Mouse (Mus musculus): ENCODE measurements at regions not wholly inside any gene's neighbourhood (a gene's known extent, or its start where the extent isn't known, plus 50 kb on each side); places are given as distances from the start of the nearest gene placed in this dataset.

GRCm38 (mm10) chr19:28205691-28206090 is 194.7 kb upstream of the Rfx3 start:
- no peak for ATAC-seq (replicated peaks in 1 of 2; ENCODE audit: insufficient read depth in 1 of 2, low FRiP score in 2 of 2, low TSS enrichment in 1 of 2, low read depth in 1 of 2, poor library complexity in 2 of 2, severe bottlenecking in 2 of 2)

- no peak for ATAC-seq (replicated peaks in 1 of 2; ENCODE audit: insufficient read depth in 1 of 2, low FRiP score in 2 of 2, low TSS enrichment in 1 of 2, low read depth in 1 of 2, poor library complexity in 2 of 2, severe bottlenecking in 2 of 2)
These were observed 192.8 kb upstream of the Rfx3 start for GRCm38 (mm10) chr19:28203719-28204118.

GRCm38 (mm10) chr19:28199385-28199784 is 188.4 kb upstream of the Rfx3 start:
- ATAC-seq (replicated peaks in 1 of 2; ENCODE audit: insufficient read depth in 1 of 2, low FRiP score in 2 of 2, low TSS enrichment in 1 of 2, low read depth in 1 of 2, poor library complexity in 2 of 2, severe bottlenecking in 2 of 2) = peak in 1 of 2 experiments; percentile 58; a peak in 1 of 4 replicates

- no peak for ATAC-seq (replicated peaks in 1 of 2; ENCODE audit: insufficient read depth in 1 of 2, low FRiP score in 2 of 2, low TSS enrichment in 1 of 2, low read depth in 1 of 2, poor library complexity in 2 of 2, severe bottlenecking in 2 of 2)
These were observed 185.9 kb upstream of the Rfx3 start for GRCm38 (mm10) chr19:28196881-28197280.

GRCm38 (mm10) chr19:28192248-28192647 is 181.3 kb upstream of the Rfx3 start:
- ATAC-seq (replicated peaks in 1 of 2; ENCODE audit: insufficient read depth in 1 of 2, low FRiP score in 2 of 2, low TSS enrichment in 1 of 2, low read depth in 1 of 2, poor library complexity in 2 of 2, severe bottlenecking in 2 of 2) = no peak

GRCm38 (mm10) chr19:28191428-28192116 is 180.6 kb upstream of the Rfx3 start:
- ATAC-seq (replicated peaks in 1 of 2; ENCODE audit: insufficient read depth in 1 of 2, low FRiP score in 2 of 2, low TSS enrichment in 1 of 2, low read depth in 1 of 2, poor library complexity in 2 of 2, severe bottlenecking in 2 of 2) = no peak

- ATAC-seq (replicated peaks in 1 of 2; ENCODE audit: insufficient read depth in 1 of 2, low FRiP score in 2 of 2, low TSS enrichment in 1 of 2, low read depth in 1 of 2, poor library complexity in 2 of 2, severe bottlenecking in 2 of 2) = no peak
These were observed 179.3 kb upstream of the Rfx3 start for GRCm38 (mm10) chr19:28190250-28190649.

GRCm38 (mm10) chr19:28188363-28188762 is 177.4 kb upstream of the Rfx3 start:
- ATAC-seq (replicated peaks in 1 of 2; ENCODE audit: insufficient read depth in 1 of 2, low FRiP score in 2 of 2, low TSS enrichment in 1 of 2, low read depth in 1 of 2, poor library complexity in 2 of 2, severe bottlenecking in 2 of 2) = no peak

GRCm38 (mm10) chr19:28182411-28183182 is 171.6 kb upstream of the Rfx3 start:
- ATAC-seq (replicated peaks in 1 of 2; ENCODE audit: insufficient read depth in 1 of 2, low FRiP score in 2 of 2, low TSS enrichment in 1 of 2, low read depth in 1 of 2, poor library complexity in 2 of 2, severe bottlenecking in 2 of 2) = no peak

- no peak for ATAC-seq (replicated peaks in 1 of 2; ENCODE audit: insufficient read depth in 1 of 2, low FRiP score in 2 of 2, low TSS enrichment in 1 of 2, low read depth in 1 of 2, poor library complexity in 2 of 2, severe bottlenecking in 2 of 2)
These were observed 170.2 kb upstream of the Rfx3 start for GRCm38 (mm10) chr19:28181171-28181570.

GRCm38 (mm10) chr19:28178114-28178513 is 167.1 kb upstream of the Rfx3 start:
- ATAC-seq (replicated peaks in 1 of 2; ENCODE audit: insufficient read depth in 1 of 2, low FRiP score in 2 of 2, low TSS enrichment in 1 of 2, low read depth in 1 of 2, poor library complexity in 2 of 2, severe bottlenecking in 2 of 2) = no peak

GRCm38 (mm10) chr19:28176821-28177220 is 165.9 kb upstream of the Rfx3 start:
- no peak for ATAC-seq (replicated peaks in 1 of 2; ENCODE audit: insufficient read depth in 1 of 2, low FRiP score in 2 of 2, low TSS enrichment in 1 of 2, low read depth in 1 of 2, poor library complexity in 2 of 2, severe bottlenecking in 2 of 2)

GRCm38 (mm10) chr19:28171836-28172534 is 161.0 kb upstream of the Rfx3 start:
- ATAC-seq (replicated peaks in 1 of 2; ENCODE audit: insufficient read depth in 1 of 2, low FRiP score in 2 of 2, low TSS enrichment in 1 of 2, low read depth in 1 of 2, poor library complexity in 2 of 2, severe bottlenecking in 2 of 2) = no peak

- ATAC-seq (replicated peaks in 1 of 2; ENCODE audit: insufficient read depth in 1 of 2, low FRiP score in 2 of 2, low TSS enrichment in 1 of 2, low read depth in 1 of 2, poor library complexity in 2 of 2, severe bottlenecking in 2 of 2) = no peak
These were observed 156.6 kb upstream of the Rfx3 start for GRCm38 (mm10) chr19:28167451-28168165.

GRCm38 (mm10) chr19:28166626-28167025 is 155.7 kb upstream of the Rfx3 start:
- no peak for ATAC-seq (replicated peaks in 1 of 2; ENCODE audit: insufficient read depth in 1 of 2, low FRiP score in 2 of 2, low TSS enrichment in 1 of 2, low read depth in 1 of 2, poor library complexity in 2 of 2, severe bottlenecking in 2 of 2)

- ATAC-seq (replicated peaks in 1 of 2; ENCODE audit: insufficient read depth in 1 of 2, low FRiP score in 2 of 2, low TSS enrichment in 1 of 2, low read depth in 1 of 2, poor library complexity in 2 of 2, severe bottlenecking in 2 of 2) = peak in 1 of 2 experiments; percentile 51; a peak in 2 of 4 replicates
These were observed 155.0 kb upstream of the Rfx3 start for GRCm38 (mm10) chr19:28165901-28166361.

- no peak for ATAC-seq (replicated peaks in 1 of 2; ENCODE audit: insufficient read depth in 1 of 2, low FRiP score in 2 of 2, low TSS enrichment in 1 of 2, low read depth in 1 of 2, poor library complexity in 2 of 2, severe bottlenecking in 2 of 2)
These were observed 152.2 kb upstream of the Rfx3 start for GRCm38 (mm10) chr19:28163195-28163594.

Data from hematopoietic stem cell, adult 5-6 weeks (primary cell).